Mouse (Mus musculus) mouse embryonic stem cell (cell line): ENCODE data around the gene Actbl2.

Source experiments
- in situ Hi-C, 2 experiments: fragments of 300-500 bp; cut with MboI; formaldehyde crosslinking; loops; 1 replicate in 1 of 2; 3 replicates in 1 of 2; pipeline ENCODE4 v1.14.3; 2019 to 2020; ENCODE audit warnings: low sequenced_read_pairs in 2 of 2, low pct_unique_long_range_greater_than_20kb in 1 of 2, mixed read lengths in 1 of 2; ENCODE audit not compliant: unreplicated experiment in 1 of 2

Gene Actbl2

GRCm38 (mm10) chr13:111265231-111266000 is 10.6 kb downstream of the Actbl2 start:
- in situ Hi-C loops: no loop called here

- in situ Hi-C loops: no loop called here
Observed at GRCm38 (mm10) chr13:111266855-111267254, 12.0 kb downstream of the Actbl2 start.

- in situ Hi-C loops: no loop called here
Observed at GRCm38 (mm10) chr13:111268992-111269391, 14.2 kb downstream of the Actbl2 start.

- in situ Hi-C loops: no loop called here
Observed at GRCm38 (mm10) chr13:111269789-111270335, 15.0 kb downstream of the Actbl2 start.

- in situ Hi-C loops: no loop called here
Observed at GRCm38 (mm10) chr13:111271868-111272267, 17.1 kb downstream of the Actbl2 start.

GRCm38 (mm10) chr13:111286461-111287385 is 31.9 kb downstream of the Actbl2 start:
- in situ Hi-C loops: no loop called here

- in situ Hi-C loops: no loop called here
Observed at GRCm38 (mm10) chr13:111291161-111291957, 36.5 kb downstream of the Actbl2 start.

- in situ Hi-C loops: no loop called here
Observed at GRCm38 (mm10) chr13:111291958-111292493, 37.2 kb downstream of the Actbl2 start.

GRCm38 (mm10) chr13:111293478-111293877 is 38.7 kb downstream of the Actbl2 start:
- in situ Hi-C loops: no loop called here

GRCm38 (mm10) chr13:111294965-111295494 is 40.2 kb downstream of the Actbl2 start:
- in situ Hi-C loops: no loop called here

- in situ Hi-C loops: no loop called here
Observed at GRCm38 (mm10) chr13:111296029-111296428, 41.2 kb downstream of the Actbl2 start.

- in situ Hi-C loops: no loop called here
Observed at GRCm38 (mm10) chr13:111297614-111298013, 42.8 kb downstream of the Actbl2 start.

GRCm38 (mm10) chr13:111299145-111299713 is 44.4 kb downstream of the Actbl2 start:
- in situ Hi-C loops: no loop called here

GRCm38 (mm10) chr13:111300846-111301245 is 46.0 kb downstream of the Actbl2 start:
- in situ Hi-C loops: no loop called here

GRCm38 (mm10) chr13:111301431-111301830 is 46.6 kb downstream of the Actbl2 start:
- in situ Hi-C loops: no loop called here

GRCm38 (mm10) chr13:111304194-111304593 is 49.4 kb downstream of the Actbl2 start:
- in situ Hi-C loops: no loop called here

- in situ Hi-C loops: no loop called here
Observed at GRCm38 (mm10) chr13:111304736-111305135, 49.9 kb downstream of the Actbl2 start.
